Mouse (Mus musculus) C2C12 (cell line): ENCODE measurements around the gene Pam.
A peak's percentile ranks its signal among the peaks of the same experiment; 100 is the strongest.

ENCODE experiments used
- CEBPB ChIP-seq: IDR thresholded peaks from one replicate; pipeline ENCODE4 v1.6.1; 2011; ENCODE audit warnings: low read depth, mild to moderate bottlenecking, control low read depth, moderate library complexity
- CTCF ChIP-seq: IDR thresholded peaks from one replicate; pipeline ENCODE4 v1.5.1; 2011; ENCODE audit not compliant: control insufficient read depth, insufficient read depth, insufficient read length
- FOSL1 ChIP-seq: IDR thresholded peaks from one replicate; pipeline ENCODE4 v1.8.0; 2011; ENCODE audit warnings: mild to moderate bottlenecking, low read length; ENCODE audit not compliant: poor library complexity, insufficient read depth, severe bottlenecking
- MYOD1 ChIP-seq: IDR thresholded peaks from one replicate; pipeline ENCODE4 v1.6.1; 2011; ENCODE audit warnings: low read depth; ENCODE audit not compliant: control insufficient read depth, insufficient read length

DNA sequence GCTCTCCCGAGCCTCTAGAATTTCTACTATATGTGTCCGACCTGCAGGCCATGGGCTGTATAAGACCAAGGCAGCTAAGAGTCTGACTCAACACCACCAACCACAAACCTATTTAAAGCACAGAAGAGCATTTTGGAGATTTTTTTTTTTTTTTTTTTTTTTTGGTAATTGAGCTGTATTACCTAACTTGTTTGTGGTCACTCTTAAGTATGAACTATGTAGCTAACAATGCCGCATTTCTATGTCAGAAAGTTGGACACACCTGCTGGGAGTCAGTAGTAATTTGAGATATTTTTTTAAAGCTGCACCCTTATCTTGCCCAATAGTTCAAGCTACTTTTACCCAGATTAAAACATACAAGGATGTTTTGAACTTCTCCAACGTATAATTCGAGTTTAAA is 66.4 kb downstream of the Pam start:
- TF ChIP-seq CTCF (no peak), MYOD1 (no peak), CEBPB (peak; percentile 71), FOSL1 (no peak)
